Comparison of ENCODE assay signal across 16 mouse cellular contexts in the genomic region with DNA sequence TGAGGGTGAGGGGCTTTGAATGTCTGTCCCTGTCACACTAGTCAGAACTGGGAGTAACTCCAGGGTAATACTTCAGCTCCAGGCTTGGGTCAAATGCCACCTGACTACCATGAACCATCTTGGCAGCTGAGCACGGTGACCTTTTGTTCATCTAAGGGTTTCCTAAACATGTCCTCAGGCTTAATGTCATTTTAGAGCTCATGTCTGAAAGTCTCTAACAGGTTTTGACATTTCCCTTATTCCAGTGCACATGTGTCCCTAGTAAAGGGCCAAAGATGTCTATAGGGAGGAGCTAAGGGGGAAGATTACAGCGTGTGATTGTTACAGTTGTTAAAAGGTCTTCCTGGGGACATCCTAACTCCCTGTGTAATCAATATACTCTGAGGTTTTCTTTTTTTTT.
"Had no signal": no experiment of that assay in that cellular context is flagged by ENCODE, and none has a peak within 500 bp of the region (broad histone marks: within the 10 kb centered on the region; RNA-seq: fewer than 3 reads in every experiment).

No protein-coding gene starts in this region.

- H3K4me2 ChIP-seq: neural tube, embryonic 12.5 days; neural tube, embryonic 13.5 days; neural tube, embryonic 15.5 days; stomach, embryonic 15.5 days had no signal

- H3K9ac ChIP-seq: neural tube, embryonic 12.5 days; neural tube, embryonic 13.5 days; neural tube, embryonic 15.5 days; stomach, embryonic 15.5 days had no signal

- DNase-seq: right cerebral cortex, adult 18-20 months; right cerebral cortex, postnatal 14 days; right cerebral cortex, postnatal 25 days; right cerebral cortex, postnatal 4 days; spleen, adult 18-20 months; thymus, adult 18-20 months; thymus, adult 2 months; thymus, postnatal 14 days; thymus, postnatal 25 days; thymus, postnatal 36 days; thymus, postnatal 4 days had no signal

- H3K4me3 ChIP-seq: neural tube, embryonic 12.5 days; neural tube, embryonic 13.5 days; neural tube, embryonic 15.5 days; stomach, embryonic 15.5 days had no signal

- H3K27ac ChIP-seq: neural tube, embryonic 12.5 days; neural tube, embryonic 13.5 days; neural tube, embryonic 15.5 days; stomach, embryonic 15.5 days; stomach, postnatal 0 days had no signal

- H3K4me1 ChIP-seq: neural tube, embryonic 12.5 days; neural tube, embryonic 13.5 days; neural tube, embryonic 15.5 days; stomach, embryonic 15.5 days had no signal

- H3K36me3 ChIP-seq: neural tube, embryonic 12.5 days; neural tube, embryonic 13.5 days; neural tube, embryonic 15.5 days; stomach, embryonic 15.5 days had no signal

- H3K9me3 ChIP-seq: neural tube, embryonic 12.5 days; neural tube, embryonic 13.5 days; neural tube, embryonic 15.5 days; stomach, embryonic 15.5 days had no signal

- H3K27me3 ChIP-seq: neural tube, embryonic 12.5 days; neural tube, embryonic 13.5 days; neural tube, embryonic 15.5 days; stomach, embryonic 15.5 days had no signal
